ENCODE assay signal across 33 mouse cellular contexts in genomic region chrX:126779895-126780294, GRCm38 (mm10). TPM values are rescaled to one million over a fixed set of nuclear protein-coding genes. Genes with fewer than 3 reads are reported as not detected.
"Had no signal": no experiment of that assay in that cellular context is flagged by ENCODE, and none has a peak within 500 bp of the region (broad histone marks: within the 10 kb centered on the region; RNA-seq: fewer than 3 reads in every experiment).

No protein-coding gene starts in this region.

- H3K27ac ChIP-seq: embryonic facial prominence, embryonic 10.5 days; embryonic facial prominence, embryonic 12.5 days; embryonic facial prominence, embryonic 13.5 days; embryonic facial prominence, embryonic 15.5 days; forebrain, embryonic 10.5 days; forebrain, embryonic 12.5 days; forebrain, embryonic 13.5 days; forebrain, embryonic 15.5 days; gastrocnemius, adult 2 months; heart, adult 2 months had no signal

- H3K4me2 ChIP-seq: embryonic facial prominence, embryonic 12.5 days; embryonic facial prominence, embryonic 13.5 days; embryonic facial prominence, embryonic 15.5 days; forebrain, embryonic 12.5 days; forebrain, embryonic 13.5 days; forebrain, embryonic 15.5 days had no signal

- H3K27me3 ChIP-seq: embryonic facial prominence, embryonic 12.5 days; embryonic facial prominence, embryonic 13.5 days; embryonic facial prominence, embryonic 15.5 days; forebrain, embryonic 12.5 days; forebrain, embryonic 13.5 days; forebrain, embryonic 15.5 days had no signal

- DNase-seq: cerebellum, adult 9-10 months; cerebellum, adult 9-11 months; cerebellum, postnatal 10 days; cerebellum, postnatal 14 days; cerebellum, postnatal 25 days; cerebellum, postnatal 36 days; embryo, embryonic 11 days; forebrain, postnatal 0 days; gastrocnemius, adult 2 months; gastrocnemius, postnatal 10 days; gastrocnemius, postnatal 14 days; gastrocnemius, postnatal 25 days; gastrocnemius, postnatal 36 days; heart, adult 11 months; heart, adult 18-20 months; heart, adult 2 months had no signal

- H3K4me3 ChIP-seq: embryonic facial prominence, embryonic 10.5 days; embryonic facial prominence, embryonic 12.5 days; embryonic facial prominence, embryonic 13.5 days; embryonic facial prominence, embryonic 15.5 days; erythroblast, embryonic 14.5 days; forebrain, embryonic 10.5 days; forebrain, embryonic 12.5 days; forebrain, embryonic 13.5 days; forebrain, embryonic 15.5 days; gastrocnemius, adult 2 months; heart, adult 2 months had no signal

- H3K36me3 ChIP-seq: embryonic facial prominence, embryonic 10.5 days; embryonic facial prominence, embryonic 12.5 days; embryonic facial prominence, embryonic 13.5 days; embryonic facial prominence, embryonic 15.5 days; forebrain, embryonic 10.5 days; forebrain, embryonic 12.5 days; forebrain, embryonic 15.5 days had no signal

- H3K4me1 ChIP-seq: embryonic facial prominence, embryonic 10.5 days; embryonic facial prominence, embryonic 12.5 days; embryonic facial prominence, embryonic 13.5 days; embryonic facial prominence, embryonic 15.5 days; forebrain, embryonic 10.5 days; forebrain, embryonic 12.5 days; forebrain, embryonic 13.5 days; forebrain, embryonic 15.5 days had no signal

RNA-seq across cellular contexts. Expression of gene 4932411N23Rik, which starts 35.8 kb away (rescaled TPM):
- polyA plus RNA-seq: cortical plate, adult 2 months; embryonic facial prominence, embryonic 10.5 days; embryonic facial prominence, embryonic 11.5 days; embryonic facial prominence, embryonic 12.5 days; embryonic facial prominence, embryonic 13.5 days; embryonic facial prominence, embryonic 14.5 days; embryonic facial prominence, embryonic 15.5 days; erythroblast, embryonic 14.5 days; forebrain, embryonic 10.5 days; forebrain, embryonic 11.5 days; forebrain, embryonic 12.5 days; forebrain, embryonic 13.5 days; forebrain, embryonic 14.5 days; forebrain, embryonic 15.5 days; forebrain, embryonic 16.5 days; forebrain, postnatal 0 days; frontal cortex, adult 2 months; gonadal fat pad, adult 2 months; heart, adult 2 months had no signal
